Mouse (Mus musculus): Measurements from ENCODE around the gene Lcn8.

Gene Lcn8

GRCm38 (mm10) chr2:25652902-25653301, at the start of gene Lcn8:
Gene Lcn8 (plus strand): TSS chr2:25653120.
- DNase-seq (ENCODE audit: low read depth, low spot score): no peak

GRCm38 (mm10) chr2:25607761-25608622, 44.9 kb upstream of the Lcn8 start, which contains the start of gene Rabl6:
Gene Rabl6 (minus strand): TSS chr2:25608521.
- DNase-seq (ENCODE audit: low read depth, low spot score): peak; percentile 71

GRCm38 (mm10) chr2:25608671-25609070, 44.2 kb upstream of the Lcn8 start:
- no peak for DNase-seq (ENCODE audit: low read depth, low spot score)

GRCm38 (mm10) chr2:25616398-25616797, 36.5 kb upstream of the Lcn8 start:
- no peak for DNase-seq (ENCODE audit: low read depth, low spot score)

- DNase-seq (ENCODE audit: low read depth, low spot score): no peak
Observed at GRCm38 (mm10) chr2:25617578-25617977, 35.3 kb upstream of the Lcn8 start, which contains the start of gene Ccdc183. Gene Ccdc183 (minus strand): TSS chr2:25617678.

GRCm38 (mm10) chr2:25620386-25620785, 32.5 kb upstream of the Lcn8 start:
- no peak for DNase-seq (ENCODE audit: low read depth, low spot score)

- no peak for DNase-seq (ENCODE audit: low read depth, low spot score)
Observed at GRCm38 (mm10) chr2:25620852-25621228, 32.1 kb upstream of the Lcn8 start.

- DNase-seq (ENCODE audit: low read depth, low spot score): peak; percentile 69
Observed at GRCm38 (mm10) chr2:25621229-25622200, 31.4 kb upstream of the Lcn8 start, which contains the start of gene Tmem141. Gene Tmem141 (minus strand): TSS chr2:25622005.

- no peak for DNase-seq (ENCODE audit: low read depth, low spot score)
Observed at GRCm38 (mm10) chr2:25625986-25626385, 26.9 kb upstream of the Lcn8 start.

GRCm38 (mm10) chr2:25627811-25628210, 25.1 kb upstream of the Lcn8 start, which contains the start of gene Fcna:
Gene Fcna (minus strand): TSS chr2:25628030.
- no peak for DNase-seq (ENCODE audit: low read depth, low spot score)

GRCm38 (mm10) chr2:25628738-25629137, 24.2 kb upstream of the Lcn8 start:
- no peak for DNase-seq (ENCODE audit: low read depth, low spot score)

GRCm38 (mm10) chr2:25633616-25634015, 19.3 kb upstream of the Lcn8 start:
- DNase-seq (ENCODE audit: low read depth, low spot score): no peak

- no peak for DNase-seq (ENCODE audit: low read depth, low spot score)
Observed at GRCm38 (mm10) chr2:25634046-25634445, 18.9 kb upstream of the Lcn8 start.

- DNase-seq (ENCODE audit: low read depth, low spot score): no peak
Observed at GRCm38 (mm10) chr2:25639890-25640289, 13.0 kb upstream of the Lcn8 start.

- DNase-seq (ENCODE audit: low read depth, low spot score): no peak
Observed at GRCm38 (mm10) chr2:25654502-25654901, 1.6 kb downstream of the Lcn8 start.

- DNase-seq (ENCODE audit: low read depth, low spot score): no peak
Observed at GRCm38 (mm10) chr2:25656691-25657090, 3.8 kb downstream of the Lcn8 start.

GRCm38 (mm10) chr2:25657246-25657645, 4.3 kb downstream of the Lcn8 start:
- no peak for DNase-seq (ENCODE audit: low read depth, low spot score)

- no peak for DNase-seq (ENCODE audit: low read depth, low spot score)
Observed at GRCm38 (mm10) chr2:25657652-25658051, 4.7 kb downstream of the Lcn8 start, which contains the start of gene Lcn5. Gene Lcn5 (plus strand): TSS chr2:25657952.

GRCm38 (mm10) chr2:25660279-25660678, 7.4 kb downstream of the Lcn8 start:
- no peak for DNase-seq (ENCODE audit: low read depth, low spot score)

- peak; percentile 8 for DNase-seq (ENCODE audit: low read depth, low spot score)
Observed at GRCm38 (mm10) chr2:25661245-25661970, 8.5 kb downstream of the Lcn8 start.

- no peak for DNase-seq (ENCODE audit: low read depth, low spot score)
Observed at GRCm38 (mm10) chr2:25663511-25663910, 10.6 kb downstream of the Lcn8 start.
